Mouse (Mus musculus): ENCODE results near the gene Iqsec3.

- TF ChIP-seq CTCF (IDR thresholded peaks at IDR 0.05; ENCODE audit: low read depth) (no peak), EP300 (IDR thresholded peaks at IDR 0.05; ENCODE audit: low read depth) (no peak)
Observed at GRCm38 (mm10) chr6:121407571-121408011, 65.9 kb downstream of the Iqsec3 start.

Data from heart, postnatal 0 days (tissue).